Mouse (Mus musculus): Measurements from ENCODE around the gene Mrpl55.

Mrpl55 gene

DNA sequence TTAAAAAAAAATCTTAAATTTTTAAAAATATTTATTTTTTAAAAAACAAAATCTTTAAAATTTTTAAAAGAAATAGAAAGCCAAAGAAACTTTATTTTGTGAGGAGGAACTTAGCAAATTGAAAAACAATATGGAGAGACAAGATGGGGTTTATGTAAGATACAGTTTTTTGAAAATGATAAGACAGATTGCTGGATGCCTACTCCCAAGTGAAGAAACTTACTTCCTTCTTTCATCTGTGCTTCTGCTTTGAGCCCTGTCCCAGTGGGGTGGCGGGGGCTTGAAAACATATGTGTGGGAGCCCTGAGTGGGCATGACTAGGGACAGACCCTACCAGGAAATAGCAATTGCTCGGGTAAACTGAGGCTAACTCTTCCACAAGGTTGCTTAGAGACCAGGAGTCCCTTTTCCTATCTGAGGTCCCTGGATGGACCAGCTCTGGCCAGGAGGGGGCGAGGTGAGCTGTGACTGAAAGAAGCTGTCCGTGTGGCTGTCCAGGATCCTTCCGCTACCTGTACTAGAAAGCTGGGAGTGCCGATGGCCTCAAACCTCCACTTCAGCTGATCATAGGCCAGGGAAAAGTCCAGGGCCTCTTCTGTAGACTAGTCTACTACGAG is 28.0 kb downstream of the Mrpl55 start:
- DNase-seq = peak; percentile 57

DNA sequence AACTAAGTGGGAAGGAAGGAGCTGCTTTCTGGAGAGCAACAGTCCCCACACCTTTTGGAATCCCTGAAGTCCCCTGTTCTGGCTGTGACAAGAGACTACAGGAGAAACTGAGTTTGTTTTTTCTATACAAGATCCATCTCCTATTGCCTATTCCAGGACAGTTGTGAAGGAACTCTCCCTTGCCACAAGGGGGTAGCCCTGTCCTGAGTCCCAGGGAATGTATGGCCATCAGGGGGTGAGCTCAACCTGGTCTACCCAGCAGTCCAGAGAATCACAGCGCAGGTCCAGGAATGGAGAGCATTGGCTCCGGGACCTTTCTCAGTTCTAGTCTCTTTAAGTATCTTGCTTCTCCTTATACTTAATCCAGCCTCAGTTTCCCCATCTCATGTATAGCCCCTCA is 30.5 kb downstream of the Mrpl55 start:
- no peak for DNase-seq

DNA sequence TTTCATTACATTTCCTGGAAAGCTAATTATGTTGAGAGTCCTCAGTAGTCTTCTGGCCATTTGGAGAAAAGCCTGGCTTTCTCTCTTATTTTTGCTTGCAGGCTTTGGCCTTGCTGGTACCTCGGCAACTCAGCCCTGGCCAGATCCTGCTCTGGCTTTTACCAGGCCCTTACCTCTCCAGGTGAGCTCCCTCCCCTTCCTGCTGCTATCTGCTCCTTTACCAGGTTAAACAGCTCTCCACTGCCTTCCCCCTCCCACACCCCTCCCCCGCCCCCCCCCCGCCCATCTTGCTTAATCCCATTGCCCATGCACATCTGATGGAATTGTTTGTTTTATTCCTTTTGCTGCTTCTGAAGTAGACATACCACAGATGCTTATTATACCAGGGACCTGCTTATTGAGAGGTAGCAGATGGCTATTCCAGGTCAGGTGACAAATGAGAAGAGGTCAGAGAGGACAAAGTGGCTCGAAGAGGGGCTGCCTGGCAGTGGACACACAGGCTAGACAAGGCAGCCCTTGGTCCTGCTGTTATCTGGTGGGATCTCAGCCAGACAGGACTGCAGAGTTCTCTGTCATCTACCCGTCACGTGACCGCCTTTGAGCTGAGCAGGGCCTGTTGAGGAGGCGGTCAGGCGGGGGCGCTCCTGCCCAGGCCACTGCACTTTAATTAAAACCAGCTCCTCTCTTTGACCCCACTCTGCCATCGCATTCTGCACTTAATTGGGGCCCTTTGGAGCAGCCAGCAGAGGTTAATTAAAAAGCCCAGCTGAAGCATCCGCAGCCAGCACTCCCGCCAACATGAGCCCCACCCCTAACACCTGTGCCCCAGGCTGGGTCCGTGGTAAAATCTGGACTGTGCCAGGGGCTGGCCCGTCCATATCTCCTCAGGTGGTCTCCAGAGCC is 36.5 kb downstream of the Mrpl55 start:
- peak; percentile 79 for DNase-seq

DNA sequence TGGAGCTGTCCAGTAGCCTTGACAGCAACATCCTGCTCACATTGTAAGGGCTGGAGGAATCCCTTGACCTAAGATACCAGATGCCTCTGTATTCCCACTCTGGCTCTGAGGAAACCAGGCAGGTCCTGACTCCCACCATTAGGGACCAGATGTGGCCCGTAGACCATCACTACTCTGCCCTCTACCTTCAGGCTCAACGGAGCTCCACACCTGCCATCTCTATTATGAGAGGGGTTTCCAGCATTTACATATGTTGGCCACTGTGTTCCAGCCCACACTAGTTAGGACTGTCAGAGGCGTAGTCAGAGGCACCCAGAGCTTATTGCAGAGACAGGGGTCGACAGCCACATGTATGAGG is 37.1 kb downstream of the Mrpl55 start:
- DNase-seq = no peak

DNA sequence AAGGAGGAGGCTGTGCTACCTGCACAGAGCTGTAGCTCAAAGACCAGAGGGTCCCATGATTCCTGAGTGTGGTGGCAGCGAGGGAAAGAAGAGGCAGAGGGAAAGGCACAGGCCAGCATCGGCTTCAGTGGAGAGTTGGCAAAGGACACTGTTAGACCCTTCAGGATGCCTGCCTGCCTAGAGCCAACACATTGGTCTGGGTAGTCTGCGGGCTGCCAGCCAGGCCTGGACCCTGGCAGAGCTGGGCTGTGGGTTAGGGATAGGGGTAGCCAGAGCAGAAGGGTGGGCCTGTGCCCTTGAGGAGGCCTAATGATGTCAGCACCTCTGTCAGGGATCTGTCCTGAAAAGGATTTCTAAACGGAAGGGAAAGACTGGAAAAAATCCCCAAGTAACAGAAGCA is 37.5 kb downstream of the Mrpl55 start:
- DNase-seq = no peak

DNA sequence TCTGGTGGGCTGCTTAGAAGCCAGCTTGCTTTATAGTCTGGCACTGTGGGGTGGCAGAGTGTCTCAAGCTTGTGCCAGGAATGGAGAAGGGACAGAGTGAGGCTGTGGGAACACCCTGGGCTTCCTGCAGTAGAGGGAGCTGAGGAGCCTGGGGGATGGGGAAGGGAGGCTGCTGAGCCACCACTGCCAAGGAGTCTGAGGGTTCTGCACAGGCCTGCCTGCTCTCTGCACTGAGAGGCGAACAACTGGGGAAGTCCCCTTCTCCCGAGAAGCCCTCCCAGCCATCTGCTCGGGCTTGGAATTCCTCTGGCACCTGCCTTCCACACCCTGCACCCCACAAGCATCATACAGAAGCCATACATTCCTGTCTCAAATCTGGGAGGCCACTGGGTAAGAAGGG is 39.6 kb downstream of the Mrpl55 start:
- no peak for DNase-seq

DNA sequence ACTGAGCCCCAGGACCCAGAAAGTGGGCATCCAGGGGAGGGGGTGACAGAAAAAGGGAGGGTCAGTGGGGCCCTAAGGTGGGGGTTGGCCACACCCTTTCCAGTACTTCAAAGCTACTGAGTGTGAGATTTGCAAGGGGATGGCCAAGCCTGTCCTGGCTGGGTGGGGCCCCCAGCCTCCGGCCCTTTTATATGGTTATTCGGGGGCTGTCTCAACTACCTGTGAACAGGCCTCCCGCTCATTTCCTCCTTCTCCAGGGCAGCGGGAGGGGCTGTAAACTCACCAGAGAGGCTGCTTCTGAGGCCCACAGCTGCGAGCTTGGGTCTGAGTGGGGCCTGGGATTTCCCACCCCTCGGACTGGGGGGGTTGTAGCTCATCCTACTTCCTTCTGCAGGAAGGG is 41.6 kb downstream of the Mrpl55 start:
- no peak for DNase-seq

DNA sequence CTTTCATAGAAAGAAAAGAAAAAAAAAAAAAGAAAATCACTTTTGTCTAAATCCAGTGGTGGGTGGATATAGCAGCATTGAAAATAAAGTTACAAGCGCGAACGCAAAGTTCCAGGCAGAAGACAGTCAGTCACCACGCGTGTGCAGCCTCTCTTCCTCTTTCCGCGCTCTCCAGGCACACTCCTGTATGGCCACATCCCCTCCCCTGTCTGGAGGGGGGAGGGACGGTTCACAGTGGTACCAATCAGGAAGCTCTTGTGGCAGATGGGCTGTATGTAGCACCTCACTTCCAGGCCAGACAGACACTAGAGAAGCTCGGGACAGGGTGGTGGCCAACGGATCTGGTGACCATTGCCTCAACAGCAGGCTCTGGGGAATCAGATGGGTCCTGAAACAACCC is 45.8 kb downstream of the Mrpl55 start:
- DNase-seq = no peak

All from cerebellum, adult 8-10 months (tissue).